Mouse (Mus musculus) liver, embryonic 14.5 days (tissue): Measurements from ENCODE around the gene Plagl1.

ENCODE experiments used
- CTCF ChIP-seq: IDR thresholded peaks from 2 replicates; pipeline ENCODE4 v1.5.1; 2016; ENCODE audit warnings: antibody characterized with exemption, low read depth, control low read depth
- EP300 ChIP-seq: IDR thresholded peaks from 2 replicates; pipeline ENCODE4 v1.6.1; 2016; ENCODE audit warnings: antibody characterized with exemption, low read depth

- no peak for TF ChIP-seq CTCF
- TF ChIP-seq EP300, result no peak
Observed at GRCm38 (mm10) chr10:13098895-13099294, 38.6 kb downstream of the Plagl1 start.
